Mouse (Mus musculus) gastrocnemius, postnatal 14 days (tissue): ENCODE measurements around the gene Akap13. TPM values are rescaled to one million over a fixed set of nuclear protein-coding genes. Genes with fewer than 3 reads are reported as not detected.
"Not testable (repeated sequence)": the region's sequence is repeated elsewhere in the genome, so short reads cannot be mapped to it uniquely, and the experiment has no call there.

Experiments
- DNase-seq: peaks from one replicate; pipeline ENCODE4 v3.0.0; 2021; ENCODE audit warnings: mixed read lengths
- intact Hi-C: fragments of 180-260 bp; cut with DNase I; formaldehyde crosslinking; loops from one replicate; pipeline ENCODE4 v1.15.1; 2025; ENCODE audit warnings: low total_unique reads
- total RNA-seq, 2 experiments: library from RNA; stranded (reverse); gene quantifications; 2 replicates each; pipeline ENCODE4 v1.2.3; 2021

Gene Akap13
- total RNA-seq, 2 experiments from 2014 or later: 65.0 to 73.0 TPM

DNA sequence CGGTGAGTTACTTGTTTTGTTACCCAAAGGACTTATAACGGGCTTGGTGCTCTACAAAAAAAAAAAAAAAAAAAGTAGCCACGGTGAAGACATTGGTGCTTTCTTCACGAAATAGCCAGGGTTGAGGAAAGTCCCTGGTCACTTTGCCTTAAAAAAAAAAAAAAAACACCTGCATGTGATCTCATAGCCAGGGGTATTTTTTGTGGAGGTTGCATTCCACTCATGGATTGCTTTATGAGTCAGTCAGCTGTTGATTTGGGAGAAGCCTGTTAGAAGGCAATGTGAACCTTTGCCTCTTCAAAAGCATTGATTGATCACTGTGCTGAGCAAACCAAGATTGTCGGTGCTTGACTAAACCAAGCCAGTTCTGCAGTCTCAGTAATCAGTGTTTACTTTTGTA lies 157.9 kb downstream of the Akap13 start:
- no peak for DNase-seq
- intact Hi-C loops: no loop called here

DNA sequence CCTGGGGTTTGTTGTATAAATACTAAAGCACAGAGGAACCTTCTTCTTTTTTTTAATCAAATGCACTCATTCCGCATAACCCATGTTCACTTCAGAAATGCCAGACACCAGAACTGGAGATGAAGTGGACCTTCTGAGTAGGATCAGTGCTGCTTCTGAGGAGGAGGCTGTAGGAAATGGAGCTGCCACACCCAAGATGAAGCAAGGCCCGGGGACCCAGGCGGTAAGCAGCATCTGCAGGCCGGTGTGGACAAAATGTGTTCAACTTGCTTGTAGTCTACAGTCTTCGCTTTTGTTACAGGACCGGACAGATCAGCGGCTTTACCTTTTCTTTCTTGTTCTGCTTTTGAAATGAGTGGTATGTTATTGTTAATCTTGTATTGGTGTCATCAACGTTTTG lies 159.5 kb downstream of the Akap13 start:
- intact Hi-C loops: no loop called here
- DNase-seq: no peak

DNA sequence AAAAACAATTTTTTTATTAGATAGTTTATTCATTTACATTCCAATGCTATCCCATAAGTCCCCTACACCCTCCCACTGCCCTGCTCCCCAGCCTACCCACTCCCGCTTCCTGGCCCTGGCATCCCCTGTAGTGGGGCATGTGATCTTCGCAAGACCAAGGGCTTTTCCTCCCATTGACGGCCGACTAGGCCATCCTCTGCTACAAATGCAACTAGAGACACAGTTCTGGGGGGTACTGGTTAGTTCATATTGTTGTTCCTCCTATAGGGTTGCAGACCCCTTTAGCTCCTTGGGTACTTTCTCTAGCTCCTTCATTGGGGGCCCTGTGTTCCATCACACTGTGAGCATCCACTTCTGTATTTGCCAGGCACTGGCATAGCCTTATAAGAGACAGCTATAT lies 161.9 kb downstream of the Akap13 start:
- DNase-seq, intact Hi-C loops: not testable (repeated sequence)

DNA sequence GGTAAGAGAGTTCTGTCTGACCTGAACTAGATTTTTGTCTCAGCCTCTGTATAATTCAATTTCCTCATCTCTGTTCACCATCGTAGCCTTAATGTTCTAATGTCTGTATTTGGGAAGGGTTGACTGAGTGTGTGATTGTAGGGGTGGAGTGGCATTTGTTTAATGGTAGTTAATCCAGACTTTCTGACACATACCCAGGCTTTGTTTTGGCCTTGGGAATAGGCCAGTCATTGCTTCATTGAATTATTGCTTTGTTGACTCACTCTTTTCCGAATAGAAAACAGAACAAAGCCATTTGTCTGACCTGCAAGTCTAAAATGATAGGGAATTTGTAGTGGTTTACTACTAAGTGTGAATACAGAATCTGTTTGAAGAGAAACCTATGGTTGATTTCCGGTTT lies 163.4 kb downstream of the Akap13 start:
- DNase-seq: no peak
- intact Hi-C loops: no loop called here

DNA sequence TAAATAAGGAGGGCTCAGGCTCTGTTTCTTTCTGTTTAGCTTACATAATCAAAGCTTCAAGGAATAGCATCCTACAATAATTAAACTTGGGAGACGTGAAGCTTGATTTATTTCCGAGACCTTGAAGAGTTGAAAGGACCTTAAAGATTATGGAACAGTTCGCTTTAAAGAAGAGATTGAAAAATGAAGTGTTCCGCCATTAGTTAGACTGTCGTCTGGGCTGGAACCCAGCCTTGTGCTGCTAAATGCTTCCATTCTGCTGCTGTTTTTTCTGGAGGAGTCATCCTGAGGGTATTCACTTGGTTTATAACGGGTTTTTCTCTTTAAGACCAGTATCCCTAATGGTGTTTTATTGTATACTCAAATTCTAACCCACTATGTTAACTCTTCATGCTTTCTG lies 164.5 kb downstream of the Akap13 start:
- intact Hi-C loops: no loop called here
- no peak for DNase-seq

DNA sequence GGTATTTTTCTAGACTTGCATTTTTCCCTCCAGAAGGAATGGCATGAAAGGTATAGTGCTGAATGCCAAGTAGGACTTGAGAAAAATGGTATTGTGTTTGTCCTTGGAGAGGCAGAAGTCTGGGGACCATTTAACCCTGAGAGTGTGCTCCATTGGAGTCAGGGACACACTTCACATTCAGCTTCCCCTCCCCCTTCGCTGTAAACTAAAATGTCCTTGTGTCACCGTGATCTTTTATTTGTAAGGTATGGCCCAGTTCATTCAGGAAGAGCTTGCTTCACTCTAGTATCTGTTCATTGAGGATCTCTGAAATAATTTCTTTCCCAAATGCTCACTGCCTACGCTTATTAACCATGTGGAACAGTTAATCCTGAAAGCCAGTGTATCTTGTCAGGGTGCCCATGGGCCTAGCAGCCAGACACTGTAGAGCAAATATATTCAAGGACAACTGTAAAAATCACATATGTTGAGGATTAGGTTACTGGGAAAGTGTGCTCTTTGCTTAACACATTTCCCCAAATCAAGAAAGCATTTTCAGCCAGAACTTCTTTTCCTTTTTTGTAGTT lies 165.1 kb downstream of the Akap13 start:
- intact Hi-C loops: no loop called here
- DNase-seq: no peak

DNA sequence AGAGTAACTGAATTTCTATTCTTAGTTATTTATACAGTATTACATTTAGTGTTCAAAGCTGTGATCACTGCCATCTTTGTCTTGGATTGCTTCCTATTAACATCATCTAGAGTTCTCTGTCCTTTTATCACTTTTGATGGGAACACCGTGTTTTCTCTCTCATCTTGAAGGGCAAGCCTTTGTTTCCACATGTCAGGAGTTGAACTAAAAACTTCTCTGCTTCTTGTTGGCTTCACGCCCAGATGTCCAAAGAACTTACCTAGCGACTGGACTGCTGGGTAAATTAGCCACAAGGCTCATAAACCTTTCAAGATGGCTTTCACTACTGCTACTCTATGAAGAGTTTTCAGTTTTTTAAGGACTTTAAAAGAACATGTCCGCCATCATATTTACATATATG lies 165.6 kb downstream of the Akap13 start:
- intact Hi-C loops: no loop called here
- DNase-seq: no peak

DNA sequence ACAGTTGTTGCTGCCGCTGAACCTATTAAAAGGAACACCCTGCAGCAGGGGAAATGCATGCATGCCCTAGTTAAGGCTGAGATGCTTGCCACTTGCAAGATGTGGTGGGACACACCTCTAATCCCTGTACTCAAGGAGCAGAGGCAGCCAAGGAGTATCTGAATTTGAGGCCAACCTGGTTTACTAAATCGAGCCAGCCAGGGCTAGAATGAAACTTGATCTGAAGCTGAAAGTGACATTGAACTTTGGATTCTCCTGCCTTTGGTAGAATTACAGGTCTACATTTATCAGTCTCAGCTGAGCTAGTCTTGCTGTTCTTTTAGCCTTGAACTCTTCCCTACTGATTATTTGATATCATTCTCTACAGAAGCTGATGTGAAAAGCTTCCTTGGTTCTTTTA lies 172.5 kb downstream of the Akap13 start:
- intact Hi-C loops: no loop called here
- DNase-seq: no peak

DNA sequence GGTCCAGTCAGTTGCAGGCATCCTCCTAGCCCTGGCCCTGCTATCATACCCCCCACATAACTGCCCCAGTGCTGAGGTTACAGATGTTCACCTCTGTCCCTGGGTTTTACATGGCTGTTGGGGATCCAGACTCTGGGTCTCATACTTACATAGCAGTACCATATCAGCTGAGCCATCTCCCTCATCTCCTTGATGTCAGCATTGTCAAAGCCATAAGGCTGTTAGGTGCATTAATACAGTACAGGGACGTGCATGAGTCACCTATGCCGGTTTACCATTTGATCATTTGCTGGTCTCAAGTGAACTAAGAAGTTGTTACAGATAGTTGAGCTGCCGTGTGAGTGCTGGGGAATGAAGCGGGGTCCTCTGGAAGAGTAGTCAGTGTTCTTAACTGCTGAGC lies 174.3 kb downstream of the Akap13 start:
- DNase-seq: no peak
- intact Hi-C loops: no loop called here

DNA sequence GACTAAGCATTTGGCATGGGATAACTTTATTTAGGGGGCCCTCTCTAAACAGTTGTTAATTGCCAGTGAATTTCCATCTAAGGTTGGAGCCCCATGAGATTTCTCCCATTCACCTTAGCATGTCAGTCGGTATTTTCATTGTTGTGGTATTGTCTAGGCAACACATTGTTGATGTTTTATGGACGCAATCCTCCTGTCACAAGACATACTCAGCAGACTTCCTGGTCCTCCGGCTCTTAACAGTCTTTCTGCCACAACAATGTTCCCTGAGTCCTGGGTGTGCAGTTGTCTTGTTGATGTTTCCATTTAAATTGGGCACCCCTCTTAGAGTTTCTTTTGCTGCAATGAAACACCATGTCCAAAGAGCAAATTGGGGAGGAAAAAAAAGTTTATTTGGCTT lies 177.6 kb downstream of the Akap13 start:
- intact Hi-C loops: no loop called here

DNA sequence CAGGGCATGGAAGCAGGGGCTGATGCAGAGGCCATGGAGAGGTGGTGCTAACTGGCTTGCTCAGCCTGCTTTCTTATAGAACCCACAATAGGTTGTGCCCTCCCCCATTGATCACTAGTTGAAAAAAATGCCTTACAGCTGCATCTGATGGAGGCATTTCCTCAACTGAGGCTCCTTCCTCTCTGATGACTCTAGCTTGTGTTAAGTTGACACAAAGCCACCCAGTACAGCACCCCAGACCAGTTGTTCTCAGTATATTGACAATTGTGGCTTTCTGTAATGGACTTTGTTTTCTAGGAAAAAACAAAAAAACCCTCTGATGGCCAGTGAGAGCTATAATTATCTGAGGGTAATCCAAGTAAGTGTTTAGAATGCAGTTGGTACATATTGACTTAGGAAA lies 178.1 kb downstream of the Akap13 start:
- intact Hi-C loops: no loop called here
- no peak for DNase-seq

More for the DNA sequence above, 177.6 kb downstream of the Akap13 start:
- no peak for DNase-seq

DNA sequence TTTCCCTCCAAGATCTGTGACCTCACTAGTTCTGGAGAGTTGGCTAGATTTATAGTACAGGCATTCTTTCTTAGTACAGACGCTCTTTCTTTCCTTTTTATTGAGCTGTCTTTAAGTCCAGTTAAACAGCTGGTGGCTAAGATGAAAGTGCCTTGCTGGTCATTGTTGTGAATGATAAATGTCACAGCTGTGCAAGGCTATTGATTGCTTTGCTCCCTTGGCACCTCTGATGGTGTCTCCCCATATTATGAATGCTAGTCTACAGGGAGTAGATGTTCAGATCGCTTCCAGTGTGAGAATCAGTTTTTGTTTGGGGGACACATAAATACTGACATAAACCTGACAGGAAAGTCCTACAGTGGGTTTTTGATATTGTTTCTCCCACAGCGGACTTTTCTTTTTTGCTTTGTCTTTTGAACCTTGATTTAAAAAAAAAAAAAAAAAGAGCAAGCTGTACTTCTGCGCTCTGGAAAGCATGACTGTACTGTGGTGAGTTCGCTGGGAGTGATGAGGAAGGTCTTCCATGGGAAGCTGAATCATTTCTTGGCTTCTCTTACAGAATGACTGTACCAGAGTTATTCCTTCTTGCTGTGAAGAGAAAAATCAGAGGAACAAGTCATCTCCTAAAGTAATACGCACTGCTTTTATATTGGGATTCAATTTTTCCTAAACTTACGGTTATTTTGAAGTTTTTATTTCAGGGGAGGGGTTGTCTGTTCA lies 178.6 kb downstream of the Akap13 start:
- intact Hi-C loops: no loop called here
- no peak for DNase-seq

DNA sequence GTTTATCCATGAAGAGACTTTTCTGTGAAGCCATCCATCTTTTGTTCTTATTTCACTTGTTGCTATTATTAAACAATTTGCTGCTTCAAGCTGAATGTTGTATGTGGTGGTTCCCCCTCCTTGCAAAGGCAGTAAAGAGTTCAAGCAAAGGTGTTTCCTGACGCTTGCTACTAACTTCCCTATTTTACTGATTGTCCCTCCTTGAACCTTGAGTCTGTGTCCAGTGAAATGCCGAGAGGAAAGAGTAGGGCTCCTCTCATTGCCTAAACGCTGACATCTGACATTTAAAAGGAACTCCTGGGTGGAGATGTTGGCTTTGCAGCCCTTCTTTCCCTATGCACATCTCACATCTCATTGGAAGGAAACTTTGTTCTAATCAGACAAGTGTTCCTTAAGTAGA lies 183.4 kb downstream of the Akap13 start:
- no peak for DNase-seq
- intact Hi-C loops: no loop called here

DNA sequence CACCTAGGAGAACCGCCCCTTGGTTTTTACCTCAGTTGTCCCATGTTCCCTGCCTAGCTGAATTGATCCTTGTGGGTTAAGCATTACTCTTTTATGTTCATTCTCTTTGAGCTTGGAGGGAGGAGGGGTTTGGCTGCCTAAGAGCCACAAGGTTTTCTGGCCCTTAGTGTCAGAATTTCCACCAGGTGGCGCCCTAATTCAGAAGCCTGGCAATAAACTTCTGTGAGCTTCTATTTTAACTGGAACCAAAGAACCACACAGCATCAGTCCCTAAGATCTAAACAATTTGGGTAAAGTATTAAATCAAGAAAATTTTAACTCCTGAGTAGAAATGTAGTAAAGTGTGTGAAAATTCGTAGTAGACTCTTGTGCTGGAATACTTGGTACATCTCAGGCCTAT lies 184.2 kb downstream of the Akap13 start:
- DNase-seq: peak; percentile 83
- intact Hi-C loops: no loop called here

DNA sequence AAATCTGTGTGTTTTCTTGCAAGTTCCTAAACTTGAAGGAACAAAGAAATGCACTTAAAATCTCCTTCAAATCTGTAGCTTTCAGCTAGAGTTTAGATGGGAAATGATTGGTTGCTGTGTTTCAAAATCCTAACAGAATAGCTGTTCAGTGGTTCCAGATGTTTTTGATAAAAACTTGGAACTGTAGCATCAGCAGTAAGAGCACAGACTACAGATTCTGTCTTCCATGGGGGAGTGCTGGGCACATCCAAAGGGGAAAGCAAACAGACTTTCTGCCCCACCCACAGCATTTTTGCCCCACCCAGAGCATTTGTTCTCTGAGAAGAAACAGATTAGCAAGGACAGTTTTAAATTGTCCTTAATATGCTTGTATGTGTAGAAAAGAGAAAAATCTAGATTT lies 184.7 kb downstream of the Akap13 start:
- peak; percentile 46 for DNase-seq
- intact Hi-C loops: no loop called here

DNA sequence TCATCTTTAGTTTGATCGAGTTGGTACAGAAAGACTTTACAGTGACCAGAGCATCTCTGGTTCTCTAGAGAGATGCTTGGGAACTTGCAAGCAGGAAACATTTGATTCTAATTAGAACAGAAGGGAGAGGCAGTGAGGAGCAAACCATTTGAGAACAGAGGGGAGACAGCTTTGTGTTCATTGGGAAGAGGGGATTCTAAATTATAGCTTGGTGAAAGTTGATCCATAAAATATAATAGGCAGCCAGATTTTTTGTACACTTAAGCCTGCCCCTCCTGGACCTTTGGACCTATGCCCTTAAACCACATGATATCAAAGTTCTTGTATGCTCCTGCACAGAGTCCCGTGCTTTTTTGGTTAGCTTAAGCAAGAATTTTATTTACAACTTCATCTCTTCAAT lies 185.3 kb downstream of the Akap13 start:
- DNase-seq: no peak
- intact Hi-C loops: no loop called here

DNA sequence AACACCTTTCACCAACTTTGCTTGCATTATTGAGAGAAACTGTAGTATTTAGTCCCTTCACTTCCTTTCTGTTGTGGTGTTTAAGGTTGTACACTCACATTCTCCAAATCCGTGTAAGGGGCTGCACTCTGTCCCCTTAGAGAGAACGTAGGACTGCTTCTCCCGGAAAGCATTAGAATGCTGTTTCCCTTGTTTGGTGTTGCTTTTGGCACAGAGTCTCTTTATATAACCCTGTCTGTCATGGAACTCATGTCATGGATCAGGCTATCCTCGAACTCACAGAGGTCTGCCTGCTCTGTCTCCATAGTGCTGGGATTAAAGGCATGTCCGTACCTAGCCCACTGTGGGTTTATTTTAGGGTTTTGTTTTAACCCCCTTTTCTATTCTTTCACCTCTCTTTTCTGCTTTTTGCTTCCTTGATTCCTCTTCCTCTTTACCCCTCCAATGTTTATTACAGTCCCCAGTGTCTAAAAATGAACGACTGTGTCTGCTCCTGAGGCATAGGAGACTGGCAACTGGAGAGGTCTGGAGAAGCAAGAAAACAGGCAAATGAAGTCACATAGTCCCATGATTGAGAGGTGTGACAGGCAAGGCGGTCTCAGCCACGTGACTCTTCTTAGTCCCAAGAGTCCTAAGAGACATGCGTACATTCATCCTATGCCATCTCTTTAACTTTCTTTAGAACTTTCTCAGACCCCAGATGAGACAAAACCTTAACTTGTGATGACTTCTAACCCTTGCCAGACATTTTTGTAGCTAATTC lies 186.3 kb downstream of the Akap13 start:
- DNase-seq: no peak
- intact Hi-C loops: no loop called here

DNA sequence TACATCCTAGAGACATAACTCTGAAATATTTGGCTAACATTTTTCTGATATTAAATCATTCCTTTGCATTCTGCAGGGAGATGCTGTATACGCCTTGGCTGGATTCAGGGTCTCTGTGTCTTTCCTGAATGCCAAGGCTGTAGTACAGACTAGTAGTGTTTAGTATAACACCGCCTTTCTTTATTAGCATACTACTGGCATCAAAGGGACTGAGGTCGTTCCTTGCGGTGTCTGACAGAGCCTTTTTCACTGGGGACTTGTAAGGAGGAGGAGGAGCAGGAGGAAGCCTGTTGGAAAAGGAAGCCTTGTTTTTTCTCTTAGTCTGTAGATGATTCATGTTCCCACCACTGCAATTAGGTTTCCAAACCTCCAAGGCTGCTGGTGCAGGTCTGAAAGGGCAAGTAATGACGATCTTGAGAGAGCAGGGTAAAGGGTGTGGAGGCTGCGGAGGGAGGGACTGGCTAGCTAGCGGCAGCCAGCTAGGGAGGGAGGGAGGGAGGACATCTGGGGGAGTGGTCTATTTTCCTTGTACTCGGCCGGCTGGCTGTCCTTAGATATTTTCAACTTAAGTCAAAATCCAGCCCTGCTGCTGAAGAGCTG lies 186.9 kb downstream of the Akap13 start:
- intact Hi-C loops: no loop called here

DNA sequence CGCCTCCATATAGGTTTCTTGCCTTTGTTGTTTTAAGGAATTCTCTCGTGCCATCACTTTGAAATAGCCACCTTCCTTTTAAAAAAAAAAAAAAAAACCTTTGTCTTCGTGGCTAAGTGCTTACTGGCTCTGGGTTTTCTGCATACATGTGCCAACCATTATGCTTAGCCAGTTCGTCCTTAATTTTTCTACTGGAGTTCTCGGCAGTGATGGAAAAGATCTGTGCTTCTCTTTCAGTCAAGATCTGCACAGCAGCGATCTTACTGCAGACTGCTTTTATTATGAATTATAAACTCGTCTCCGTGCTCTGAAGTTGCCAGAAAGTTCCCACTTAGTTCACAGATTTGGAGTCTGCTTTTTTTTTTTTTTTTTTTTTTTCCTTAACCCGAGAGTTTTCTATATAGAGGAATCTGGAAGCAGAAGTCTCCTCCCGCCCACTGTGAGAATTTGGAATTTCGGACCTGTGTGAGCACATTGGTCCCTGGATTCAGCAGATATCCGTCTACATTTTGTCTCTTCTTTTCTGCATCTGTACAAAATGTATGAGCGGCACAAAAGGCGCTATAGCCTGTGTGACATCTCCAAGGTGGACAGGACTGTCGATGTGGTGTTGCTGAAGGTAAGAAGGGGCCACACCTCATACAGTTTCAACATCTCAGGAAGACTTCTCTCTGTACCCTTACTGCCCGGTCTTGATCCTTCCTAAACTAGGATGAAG lies 187.7 kb downstream of the Akap13 start:
- intact Hi-C loops: no loop called here

More for the DNA sequence above, 186.9 kb downstream of the Akap13 start:
- peak; percentile 60 for DNase-seq

DNA sequence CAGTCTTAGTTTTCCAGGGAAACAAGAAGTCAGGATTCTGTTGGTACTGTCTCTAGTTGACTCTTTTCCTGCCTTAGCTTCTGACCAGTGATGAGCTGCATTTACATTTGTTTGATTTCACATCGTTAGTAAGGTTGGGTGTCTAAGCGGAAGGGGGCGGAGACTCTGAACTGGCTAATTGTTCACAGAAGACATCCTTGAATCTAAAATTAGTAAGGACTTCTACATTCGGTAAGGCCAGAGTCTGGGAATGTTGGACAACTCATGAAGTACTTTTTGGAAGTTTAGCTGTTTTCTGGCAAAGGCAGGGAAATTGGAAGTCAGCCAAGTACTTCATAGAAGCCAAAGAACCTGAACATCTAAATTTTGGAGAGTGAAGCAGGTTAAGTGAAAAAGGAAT lies 188.7 kb downstream of the Akap13 start:
- no peak for DNase-seq
- intact Hi-C loops: no loop called here

More for the DNA sequence above, 187.7 kb downstream of the Akap13 start:
- DNase-seq: no peak
